Mouse (Mus musculus): Measurements from ENCODE around the gene Col18a1. TPM values are rescaled to one million over a fixed set of nuclear protein-coding genes. Genes with fewer than 3 reads are reported as not detected.
"Not testable (repeated sequence)": the region's sequence is repeated elsewhere in the genome, so short reads cannot be mapped to it uniquely, and the experiment has no call there.

Gene Col18a1
- polyA plus RNA-seq, 1 experiment, result 73.2 TPM

- no peak for DNase-seq (ENCODE audit: low read depth)
These were observed 31.0 kb downstream of the Col18a1 start for GRCm38 (mm10) chr10:77135274-77135829.

GRCm38 (mm10) chr10:77134807-77135152 is 31.6 kb downstream of the Col18a1 start:
- DNase-seq (ENCODE audit: low read depth), result not testable (repeated sequence)

- no peak for DNase-seq (ENCODE audit: low read depth)
These were observed 32.2 kb downstream of the Col18a1 start for GRCm38 (mm10) chr10:77133951-77134806.

- DNase-seq (ENCODE audit: low read depth), result no peak
These were observed 34.2 kb downstream of the Col18a1 start for GRCm38 (mm10) chr10:77132118-77132517.

GRCm38 (mm10) chr10:77131536-77131935 is 34.8 kb downstream of the Col18a1 start:
- no peak for DNase-seq (ENCODE audit: low read depth)

GRCm38 (mm10) chr10:77130561-77131240 is 35.6 kb downstream of the Col18a1 start:
- no peak for DNase-seq (ENCODE audit: low read depth)

- no peak for DNase-seq (ENCODE audit: low read depth)
These were observed 36.5 kb downstream of the Col18a1 start for GRCm38 (mm10) chr10:77129637-77130410.

GRCm38 (mm10) chr10:77127926-77128325 is 38.4 kb downstream of the Col18a1 start:
- no peak for DNase-seq (ENCODE audit: low read depth)

GRCm38 (mm10) chr10:77126590-77126989 is 39.8 kb downstream of the Col18a1 start:
- DNase-seq (ENCODE audit: low read depth), result no peak

- no peak for DNase-seq (ENCODE audit: low read depth)
These were observed 41.1 kb downstream of the Col18a1 start for GRCm38 (mm10) chr10:77125078-77125731.

- DNase-seq (ENCODE audit: low read depth), result no peak
These were observed 42.4 kb downstream of the Col18a1 start for GRCm38 (mm10) chr10:77123953-77124352.

- no peak for DNase-seq (ENCODE audit: low read depth)
These were observed 44.9 kb downstream of the Col18a1 start for GRCm38 (mm10) chr10:77121287-77122022.

GRCm38 (mm10) chr10:77120501-77120900 is 45.8 kb downstream of the Col18a1 start:
- no peak for DNase-seq (ENCODE audit: low read depth)

GRCm38 (mm10) chr10:77119437-77119836 is 46.9 kb downstream of the Col18a1 start:
- DNase-seq (ENCODE audit: low read depth), result no peak

- no peak for DNase-seq (ENCODE audit: low read depth)
These were observed 48.0 kb downstream of the Col18a1 start for GRCm38 (mm10) chr10:77118361-77118760.

GRCm38 (mm10) chr10:77116537-77117455 is 49.6 kb downstream of the Col18a1 start:
- DNase-seq (ENCODE audit: low read depth), result no peak

GRCm38 (mm10) chr10:77113489-77114240 is 52.7 kb downstream of the Col18a1 start:
- DNase-seq (ENCODE audit: low read depth), result no peak

- DNase-seq (ENCODE audit: low read depth), result no peak
These were observed 54.6 kb downstream of the Col18a1 start for GRCm38 (mm10) chr10:77111550-77112249.

Data from gonadal fat pad, adult 2 months (tissue).